Mouse (Mus musculus) limb, embryonic 11.5 days (tissue): Measurements from ENCODE around the gene Lrch1. TPM values are rescaled to one million over a fixed set of nuclear protein-coding genes. Genes with fewer than 3 reads are reported as not detected.

ENCODE experiments used
- ATAC-seq: fragments of 200-750 bp; cut with Nextera tagmentation; 2 replicates; pipeline ENCODE4 v1.8.0; 2017; ENCODE audit warnings: low read depth; ENCODE audit not compliant: insufficient number of reproducible peaks, low FRiP score, low TSS enrichment
- DNase-seq: peaks from one replicate; pipeline ENCODE4 v3.0.0-alpha.2; 2015; ENCODE audit warnings: low spot score
- H3K27ac ChIP-seq: fragments of 300-500 bp; sonication (generic); replicated peaks from 2 replicates; pipeline ENCODE4 v1.5.1; 2014; ENCODE audit warnings: low read depth, mild to moderate bottlenecking, low read length
- H3K27me3 ChIP-seq: fragments of 300-500 bp; sonication (generic); 2 replicates; pipeline ENCODE4 v1.6.1; 2014; ENCODE audit warnings: mild to moderate bottlenecking, low read length, mixed read lengths; ENCODE audit not compliant: control insufficient read depth, insufficient read depth
- H3K36me3 ChIP-seq: fragments of 300-500 bp; sonication (generic); 2 replicates; pipeline ENCODE4 v1.6.1; 2014; ENCODE audit warnings: mild to moderate bottlenecking, low read length, moderate library complexity, mixed read lengths; ENCODE audit not compliant: control insufficient read depth, insufficient read depth
- H3K4me1 ChIP-seq: fragments of 300-500 bp; sonication (generic); 2 replicates; pipeline ENCODE4 v1.6.1; 2014; ENCODE audit warnings: low read length, mixed read lengths; ENCODE audit not compliant: control insufficient read depth, insufficient read depth
- H3K4me2 ChIP-seq: fragments of 300-500 bp; sonication (generic); 2 replicates; pipeline ENCODE4 v1.6.1; 2014; ENCODE audit warnings: low read depth, mild to moderate bottlenecking, moderate library complexity; ENCODE audit not compliant: severe bottlenecking
- H3K4me3 ChIP-seq: fragments of 300-500 bp; sonication (generic); 2 replicates; pipeline ENCODE4 v1.5.1; 2014; ENCODE audit warnings: low read depth, low read length
- H3K9ac ChIP-seq: fragments of 300-500 bp; sonication (generic); 2 replicates; pipeline ENCODE4 v1.6.1; 2014; ENCODE audit warnings: mild to moderate bottlenecking, low read length
- H3K9me3 ChIP-seq: fragments of 300-500 bp; sonication (generic); 2 replicates; pipeline ENCODE4 v1.6.1; 2016; ENCODE audit warnings: low read length; ENCODE audit not compliant: control insufficient read depth
- WGBS: fragments of 180-500 bp; shearing (Covaris S2); extraction: QIAGEN DNeasy Blood & Tissue Kit; methylation state at CpG from one replicate; pipeline ENCODE4 v1.1.7; 2014; 5-methylcytosine and 5-hydroxymethylcytosine counted together
- polyA plus RNA-seq: library from polyadenylated mRNA; unstranded; fragments of >200 nt; fragmentation: Nextera tagmentation; extraction: Ambion mirVana; gene quantifications from 2 replicates; pipeline ENCODE4 v1.2.1, GENCODE M21; 2014

The Lrch1 gene
- polyA plus RNA-seq, 1 experiment from 2014 or later: 12.9 TPM

DNA sequence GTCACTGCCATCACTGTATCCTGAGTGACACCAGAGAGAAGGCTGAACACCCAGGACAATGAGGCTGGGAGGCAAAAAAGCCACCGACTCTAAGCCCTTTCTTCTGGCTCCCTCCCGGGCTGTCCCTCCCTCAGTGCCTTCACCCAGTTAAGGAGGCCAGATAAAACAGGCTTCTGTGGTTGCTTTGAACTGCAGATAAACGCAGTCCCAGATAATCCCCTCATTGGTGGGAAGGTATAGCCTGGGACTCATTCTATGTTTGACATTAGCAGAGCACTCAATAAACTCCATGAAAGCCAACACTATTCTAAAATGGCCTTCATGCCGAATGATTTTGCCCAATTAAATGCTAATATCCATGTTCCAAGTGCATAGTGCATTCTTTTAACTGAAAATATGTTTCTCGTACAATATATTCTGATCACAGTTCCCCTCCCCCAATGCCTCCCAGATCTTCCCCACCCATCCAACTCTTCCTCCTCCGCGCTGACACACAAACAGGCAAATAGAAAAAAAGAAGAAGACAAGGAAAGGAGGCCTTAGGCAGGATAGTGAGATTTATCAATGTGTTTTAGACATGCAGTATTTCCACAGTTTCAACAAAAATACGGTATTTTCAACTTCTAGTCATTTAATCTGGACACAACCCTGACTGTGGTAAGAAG, 46.8 kb downstream of the Lrch1 start:
- H3K9me3 ChIP-seq: no peaks in the 10 kb centered on the region
- ATAC-seq (no peak), DNase-seq (no peak)
- no peaks in the 10 kb centered on the region for H3K27me3 ChIP-seq
- H3K4me3 ChIP-seq: no peak overlapping the region
- no peaks in the 10 kb centered on the region for H3K36me3 ChIP-seq
- 73% methylated on average over 8 of the region's 8 CpGs for WGBS
- no peak overlapping the region for H3K9ac ChIP-seq
- no peaks in the 10 kb centered on the region for H3K4me1 ChIP-seq
- H3K4me2 ChIP-seq: no peak overlapping the region
- no peak overlapping the region for H3K27ac ChIP-seq

DNA sequence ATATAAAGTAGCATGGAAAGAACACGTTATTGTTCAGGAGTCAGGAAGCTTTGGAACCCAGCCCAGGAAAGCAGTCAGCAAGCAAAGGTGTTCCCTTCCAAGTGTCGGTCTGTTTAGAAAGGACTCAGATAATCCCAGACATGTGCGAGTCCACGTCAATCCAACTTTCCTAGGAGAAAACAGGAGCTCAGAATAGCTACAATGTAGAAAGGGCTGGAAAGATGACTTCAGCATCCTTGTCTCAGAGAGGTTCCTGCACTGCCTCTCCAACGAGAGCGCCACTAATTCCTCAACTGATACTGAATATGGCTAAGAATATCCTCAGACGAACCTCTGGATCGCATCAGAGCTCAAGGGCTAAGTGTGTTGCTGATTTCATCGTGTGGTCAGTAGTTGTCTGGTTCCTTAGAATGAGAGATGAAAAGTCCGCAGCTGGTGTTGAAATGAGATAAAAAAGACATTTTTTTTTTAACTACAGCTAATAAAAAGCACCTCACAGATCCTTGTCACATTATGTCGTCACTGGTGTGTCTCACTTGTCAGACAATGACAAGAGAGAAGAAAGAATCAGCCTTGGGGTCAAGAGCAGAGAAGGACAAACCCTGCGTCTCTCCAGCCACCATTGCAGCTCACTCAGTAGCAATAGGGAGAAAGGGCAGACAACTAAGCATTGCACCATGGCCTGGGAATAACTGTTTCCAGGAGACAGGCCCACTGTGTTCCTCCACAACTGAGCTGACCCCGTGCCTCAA, 47.5 kb downstream of the Lrch1 start:
- WGBS: 76% methylated on average over 13 of the region's 13 CpGs
- H3K27me3 ChIP-seq: no peaks in the 10 kb centered on the region
- H3K4me2 ChIP-seq: no peak overlapping the region
- no peak overlapping the region for H3K27ac ChIP-seq
- no peak overlapping the region for H3K4me3 ChIP-seq
- ATAC-seq: no peak
- H3K9ac ChIP-seq: no peak overlapping the region
- no peaks in the 10 kb centered on the region for H3K36me3 ChIP-seq
- no peaks in the 10 kb centered on the region for H3K9me3 ChIP-seq
- H3K4me1 ChIP-seq: no peaks in the 10 kb centered on the region
- no peak for DNase-seq

DNA sequence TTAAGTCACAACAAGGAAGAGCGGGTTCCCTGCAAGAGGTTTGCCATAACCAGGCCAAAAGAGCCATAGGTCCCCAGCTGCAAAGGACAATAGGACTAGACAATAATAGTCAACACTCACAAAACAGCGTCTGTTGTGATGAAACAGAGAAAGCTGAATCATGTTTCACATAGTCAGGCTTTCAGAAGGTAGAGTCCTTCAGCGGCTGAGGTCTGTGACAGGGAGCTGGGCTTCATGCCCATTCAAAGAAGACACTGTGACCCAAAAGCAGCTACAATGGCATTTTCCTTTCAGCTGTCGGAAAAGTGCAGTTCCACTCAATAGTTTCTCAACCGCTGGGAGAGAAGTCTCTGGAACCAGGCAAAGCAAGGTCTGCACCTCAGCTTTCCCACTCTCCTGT, 48.7 kb downstream of the Lrch1 start:
- H3K27ac ChIP-seq: no peak overlapping the region
- H3K4me2 ChIP-seq: no peak overlapping the region
- DNase-seq (no peak), ATAC-seq (no peak)
- no peaks in the 10 kb centered on the region for H3K36me3 ChIP-seq
- no peaks in the 10 kb centered on the region for H3K4me1 ChIP-seq
- H3K27me3 ChIP-seq: no peaks in the 10 kb centered on the region
- H3K4me3 ChIP-seq: no peak overlapping the region
- 92% methylated on average over 5 of the region's 5 CpGs for WGBS
- H3K9ac ChIP-seq: no peak overlapping the region
- H3K9me3 ChIP-seq: no peaks in the 10 kb centered on the region

- Histone ChIP-seq H3K27ac (no peak overlapping the region), H3K4me1 (no peaks in the 10 kb centered on the region), H3K9me3 (no peaks in the 10 kb centered on the region), H3K4me3 (no peak overlapping the region), H3K9ac (no peak overlapping the region), H3K4me2 (no peak overlapping the region), H3K36me3 (no peaks in the 10 kb centered on the region), H3K27me3 (no peaks in the 10 kb centered on the region)
- ATAC-seq (no peak), DNase-seq (no peak)
- 78% methylated on average over 6 of the region's 6 CpGs for WGBS
Measured at GRCm38 (mm10) chr14:74893693-74894092, 54.0 kb downstream of the Lrch1 start.

DNA sequence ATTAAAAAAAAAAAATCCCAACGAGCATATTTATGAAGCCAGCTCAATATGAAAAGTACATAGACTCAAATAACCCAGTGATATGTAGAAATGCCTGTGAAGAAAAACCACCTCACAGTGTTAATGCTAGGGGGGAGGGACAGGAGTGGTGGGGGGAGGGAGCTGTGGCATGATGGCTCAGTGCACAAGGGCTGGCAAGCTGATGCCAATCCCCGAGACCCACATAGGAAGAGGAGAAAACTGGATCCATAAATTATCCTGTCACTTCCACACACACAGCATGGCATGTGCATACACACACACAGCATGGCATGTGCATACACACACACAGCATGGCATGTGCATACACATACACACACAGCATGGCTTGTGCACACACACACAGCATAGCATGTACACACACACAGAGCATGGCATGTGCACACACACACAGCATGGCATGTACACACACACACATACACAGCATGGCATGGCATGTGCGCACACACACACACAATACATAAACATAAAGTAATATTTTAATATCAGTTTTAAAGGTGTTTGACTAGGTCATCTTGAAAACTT, 54.5 kb downstream of the Lrch1 start:
- H3K27ac ChIP-seq: no peak overlapping the region
- no peaks in the 10 kb centered on the region for H3K27me3 ChIP-seq
- DNase-seq (no peak), ATAC-seq (no peak)
- no peaks in the 10 kb centered on the region for H3K36me3 ChIP-seq
- WGBS: 88% methylated on average over 3 of the region's 3 CpGs
- H3K9me3 ChIP-seq: no peaks in the 10 kb centered on the region
- H3K9ac ChIP-seq: no peak overlapping the region
- no peaks in the 10 kb centered on the region for H3K4me1 ChIP-seq
- H3K4me3 ChIP-seq: no peak overlapping the region
- no peak overlapping the region for H3K4me2 ChIP-seq

DNA sequence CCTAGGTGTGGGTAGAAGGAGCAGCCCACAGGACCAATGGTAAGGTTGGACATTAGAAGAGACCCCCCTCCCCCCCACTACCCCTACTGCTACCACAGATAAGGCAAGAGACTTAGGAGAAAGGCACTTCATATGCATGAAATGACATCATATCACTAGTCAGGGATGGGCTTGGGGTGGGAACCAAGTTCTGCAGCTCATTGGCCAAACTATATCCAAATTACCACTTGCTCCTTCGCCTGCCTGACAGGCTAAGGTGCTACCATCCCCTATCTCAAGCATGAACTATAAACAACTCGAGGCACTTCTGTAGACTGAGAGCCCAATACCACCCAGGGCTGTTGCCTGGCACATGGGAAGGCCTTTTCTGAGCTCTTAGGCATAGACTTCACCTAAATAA, 58.4 kb downstream of the Lrch1 start:
- WGBS: 80% methylated on average over 2 of the region's 2 CpGs
- Histone ChIP-seq H3K9me3 (no peaks in the 10 kb centered on the region), H3K27ac (no peak overlapping the region), H3K36me3 (no peaks in the 10 kb centered on the region), H3K4me3 (no peak overlapping the region), H3K4me1 (no peaks in the 10 kb centered on the region; the same call in 1 of the 2 replicates), H3K27me3 (no peaks in the 10 kb centered on the region), H3K4me2 (no peak overlapping the region), H3K9ac (no peak overlapping the region)
- DNase-seq: no peak
- no peak for ATAC-seq

DNA sequence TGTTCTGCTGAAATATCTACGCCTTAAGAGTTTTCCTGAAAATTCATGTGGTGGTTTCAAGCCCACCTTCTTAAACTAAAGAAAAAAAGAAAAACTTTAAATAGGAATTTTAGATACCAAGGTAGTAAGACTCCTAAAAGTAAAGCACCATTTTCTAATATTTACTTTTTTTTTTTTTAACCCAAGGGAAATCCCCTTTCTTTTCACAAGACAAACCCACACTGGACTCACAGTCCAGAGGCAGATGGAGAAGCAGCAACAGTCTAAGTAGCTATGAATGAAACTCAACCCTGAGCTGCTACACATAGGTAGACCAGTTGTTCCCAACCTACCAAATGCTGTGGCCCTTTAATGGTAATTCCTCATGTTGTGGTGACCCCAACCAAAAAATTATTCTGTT, 59.6 kb downstream of the Lrch1 start:
- Histone ChIP-seq H3K9ac (no peak overlapping the region), H3K4me1 (peaks cover 1% of the 10 kb centered on the region), H3K9me3 (no peaks in the 10 kb centered on the region), H3K4me2 (no peak overlapping the region), H3K27ac (no peak overlapping the region), H3K36me3 (no peaks in the 10 kb centered on the region), H3K27me3 (no peaks in the 10 kb centered on the region), H3K4me3 (no peak overlapping the region)
- DNase-seq: no peak
- no peak for ATAC-seq
- 91% methylated on average over 1 of the region's 1 CpGs for WGBS

DNA sequence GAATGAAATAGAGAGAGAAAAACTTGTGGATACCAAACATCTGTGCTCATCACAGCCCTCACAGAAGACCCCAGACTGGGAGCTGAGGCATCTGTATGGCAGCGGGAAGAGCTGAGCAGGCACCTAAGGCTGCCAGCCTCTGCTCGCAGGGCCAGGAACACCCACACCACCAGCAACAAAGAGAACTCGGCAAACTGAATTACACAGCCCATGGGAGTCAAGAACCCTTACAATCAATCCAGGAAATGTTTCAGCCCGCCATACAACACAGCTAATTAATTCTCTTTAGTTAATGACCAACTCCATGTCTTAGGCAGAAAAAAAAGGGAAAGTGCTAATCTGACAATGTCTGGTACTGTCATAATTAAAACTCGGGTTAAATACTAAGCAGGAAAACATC, 61.2 kb downstream of the Lrch1 start:
- Histone ChIP-seq H3K9me3 (no peaks in the 10 kb centered on the region), H3K9ac (no peak overlapping the region), H3K4me1 (peaks cover 12% of the 10 kb centered on the region), H3K4me2 (no peak overlapping the region), H3K36me3 (no peaks in the 10 kb centered on the region), H3K4me3 (no peak overlapping the region), H3K27me3 (no peaks in the 10 kb centered on the region), H3K27ac (no peak overlapping the region)
- ATAC-seq (no peak), DNase-seq (no peak)
- 63% methylated on average over 5 of the region's 5 CpGs for WGBS
